Mouse (Mus musculus): Measurements from ENCODE around the gene Atxn1l. TPM values are rescaled to one million over a fixed set of nuclear protein-coding genes. Genes with fewer than 3 reads are reported as not detected.

Gene Atxn1l
- polyA plus RNA-seq (2015; fragmentation: Nextera tagmentation; extraction: Ambion mirVana): 7.5 and 7.7 TPM in 2 replicates

DNA sequence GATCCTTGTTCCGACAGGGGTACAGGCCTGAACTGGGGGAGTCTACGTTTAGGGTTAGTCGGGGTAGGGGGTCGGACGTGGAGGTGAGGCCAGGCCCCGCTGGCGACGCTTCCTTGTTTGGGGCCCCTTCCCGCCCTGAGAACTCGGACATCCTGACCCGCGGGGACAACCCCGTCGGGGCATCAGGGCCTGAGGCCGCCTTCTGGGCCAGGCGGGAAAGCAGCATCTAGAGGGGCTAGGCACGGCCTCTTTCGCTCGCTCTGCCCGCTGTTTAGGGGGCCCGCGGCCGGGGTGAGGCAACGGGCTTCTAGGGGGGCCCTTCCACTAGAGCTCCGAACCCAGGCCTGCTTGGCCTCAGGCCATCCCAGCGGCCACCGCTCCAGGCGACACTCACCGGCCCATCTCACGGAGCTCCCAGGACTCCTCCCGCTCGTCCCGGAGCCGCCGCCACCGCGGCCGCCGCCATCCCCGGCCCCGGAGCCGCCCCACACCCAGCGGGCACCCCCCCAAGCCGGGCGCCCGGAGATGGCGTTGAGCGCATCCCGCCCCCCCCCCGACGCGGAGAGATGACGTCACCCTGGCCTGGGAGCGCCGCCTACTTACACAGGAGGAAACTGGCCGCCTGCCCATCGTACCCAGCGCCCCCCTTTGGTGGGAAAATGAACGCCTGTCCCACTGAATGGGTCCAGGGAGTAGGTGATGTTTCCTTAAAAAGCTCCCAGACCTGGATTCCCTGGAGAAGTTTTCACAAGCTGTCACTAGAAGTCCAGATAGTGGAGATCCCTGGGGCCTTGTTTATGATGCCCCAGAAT is at the start of gene Atxn1l:
Gene Atxn1l (minus strand): TSS at position 503 of the 812 bp plus-strand sequence.
- WGBS: 0% methylated on average over 58 of the region's 59 CpGs
- H3K9me3 ChIP-seq (replicated peaks; ENCODE audit: control insufficient read depth, low read length): no peaks in the 10 kb centered on the region
- H3K9ac ChIP-seq (ENCODE audit: low read length): peak within 1 kb of the TSS; percentile 93
- peak within 1 kb of the TSS; percentile 79 for H3K27ac ChIP-seq (ENCODE audit: low read length)
- ATAC-seq (ENCODE audit: insufficient read depth, low FRiP score): peak; percentile 90
- H3K4me1 ChIP-seq (ENCODE audit: control insufficient read depth, insufficient read depth, low read length): peaks cover 13% of the 10 kb centered on the region
- peak within 1 kb of the TSS; percentile 70 for H3K4me3 ChIP-seq (replicated peaks; ENCODE audit: low read length)
- peaks cover 11% of the 10 kb centered on the region for H3K36me3 ChIP-seq (ENCODE audit: control insufficient read depth, insufficient read depth, low read length)
- no peaks in the 10 kb centered on the region for H3K27me3 ChIP-seq (ENCODE audit: control insufficient read depth, insufficient read depth, low read length)
- peak within 1 kb of the TSS; percentile 92 for H3K4me2 ChIP-seq (ENCODE audit: low read depth, low read length)

- Histone ChIP-seq H3K36me3 (ENCODE audit: control insufficient read depth, insufficient read depth, low read length) (no peaks in the 10 kb centered on the region), H3K9me3 (replicated peaks; ENCODE audit: control insufficient read depth, low read length) (no peaks in the 10 kb centered on the region), H3K4me3 (replicated peaks; ENCODE audit: low read length) (peak overlapping the region; percentile 97), H3K9ac (ENCODE audit: low read length) (no peak overlapping the region), H3K4me2 (ENCODE audit: low read depth, low read length) (peak overlapping the region; percentile 95), H3K4me1 (ENCODE audit: control insufficient read depth, insufficient read depth, low read length) (peaks cover 19% of the 10 kb centered on the region), H3K27me3 (ENCODE audit: control insufficient read depth, insufficient read depth, low read length) (no peaks in the 10 kb centered on the region), H3K27ac (ENCODE audit: low read length) (0 out of 2 replicates have a peak overlapping the region, but pooled peaks have one; percentile 21)
- no peak for ATAC-seq (ENCODE audit: insufficient read depth, low FRiP score)
- 47% methylated on average over 4 of the region's 4 CpGs for WGBS
Observed at GRCm38 (mm10) chr8:109780548-109780947, 43.0 kb upstream of the Atxn1l start.

GRCm38 (mm10) chr8:109779431-109780228 is 42.1 kb upstream of the Atxn1l start:
- Histone ChIP-seq H3K27me3 (ENCODE audit: control insufficient read depth, insufficient read depth, low read length) (no peaks in the 10 kb centered on the region), H3K9me3 (replicated peaks; ENCODE audit: control insufficient read depth, low read length) (no peaks in the 10 kb centered on the region), H3K4me1 (ENCODE audit: control insufficient read depth, insufficient read depth, low read length) (peaks cover 19% of the 10 kb centered on the region), H3K36me3 (ENCODE audit: control insufficient read depth, insufficient read depth, low read length) (no peaks in the 10 kb centered on the region), H3K9ac (ENCODE audit: low read length) (peak overlapping the region; percentile 97), H3K4me2 (ENCODE audit: low read depth, low read length) (peak overlapping the region; percentile 95), H3K4me3 (replicated peaks; ENCODE audit: low read length) (peak overlapping the region; percentile 97), H3K27ac (ENCODE audit: low read length) (peak overlapping the region; percentile 97)
- 11% methylated on average over 24 of the region's 24 CpGs for WGBS
- no peak for ATAC-seq (ENCODE audit: insufficient read depth, low FRiP score)

- 0% methylated on average over 32 of the region's 32 CpGs for WGBS
- no peaks in the 10 kb centered on the region for H3K9me3 ChIP-seq (replicated peaks; ENCODE audit: control insufficient read depth, low read length)
- H3K27ac ChIP-seq (ENCODE audit: low read length): peak overlapping the region; percentile 97
- H3K27me3 ChIP-seq (ENCODE audit: control insufficient read depth, insufficient read depth, low read length): no peaks in the 10 kb centered on the region
- peaks cover 19% of the 10 kb centered on the region for H3K4me1 ChIP-seq (ENCODE audit: control insufficient read depth, insufficient read depth, low read length)
- no peaks in the 10 kb centered on the region for H3K36me3 ChIP-seq (ENCODE audit: control insufficient read depth, insufficient read depth, low read length)
- H3K4me3 ChIP-seq (replicated peaks; ENCODE audit: low read length): peak overlapping the region; percentile 97
- ATAC-seq (ENCODE audit: insufficient read depth, low FRiP score): peak; percentile 48
- H3K9ac ChIP-seq (ENCODE audit: low read length): peak overlapping the region; percentile 97
- peak overlapping the region; percentile 95 for H3K4me2 ChIP-seq (ENCODE audit: low read depth, low read length)
Observed at GRCm38 (mm10) chr8:109778993-109779421, 41.5 kb upstream of the Atxn1l start.

DNA sequence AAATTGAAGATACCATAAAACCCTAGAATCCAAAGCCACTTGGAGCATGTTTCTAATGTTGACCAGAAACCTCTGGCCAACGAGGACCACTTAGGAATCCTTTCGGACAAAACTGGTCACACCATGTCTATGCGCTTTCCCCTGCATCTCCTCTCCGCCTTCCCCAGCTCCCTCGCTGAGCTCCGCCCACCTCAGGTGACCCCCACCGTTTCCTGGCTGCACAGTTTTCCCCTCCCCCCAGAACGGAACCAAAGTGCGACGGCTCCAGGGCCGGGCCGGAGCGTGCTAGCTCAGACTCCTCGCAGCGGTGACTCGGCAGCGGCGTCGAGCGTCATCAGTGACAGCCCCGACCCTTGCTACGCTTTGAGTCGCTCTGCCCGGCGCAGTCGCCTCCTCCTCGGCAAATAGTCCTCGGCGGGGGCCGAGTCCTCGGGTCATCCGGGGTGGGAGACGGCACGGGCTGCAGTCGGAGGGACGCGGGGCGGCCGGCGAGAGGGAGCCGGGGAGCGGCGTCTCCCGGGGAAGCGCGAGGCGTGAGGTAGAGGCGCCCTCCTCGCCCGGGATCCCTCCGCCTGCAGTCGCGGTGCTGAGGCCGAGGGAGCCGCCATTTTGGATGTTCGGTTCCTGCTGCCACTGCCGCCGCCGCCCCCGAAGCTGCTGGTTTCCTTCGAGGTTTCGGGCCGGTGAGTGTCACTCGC is 40.9 kb upstream of the Atxn1l start, which contains the start of gene Ap1g1:
Gene Ap1g1 (plus strand): TSS at position 275 of the 698 bp plus-strand sequence.
- peak within 1 kb of the TSS; percentile 97 for H3K9ac ChIP-seq (ENCODE audit: low read length)
- ATAC-seq (ENCODE audit: insufficient read depth, low FRiP score): peak; percentile 99
- under 1% methylated on average over 62 of the region's 64 CpGs for WGBS

DNA sequence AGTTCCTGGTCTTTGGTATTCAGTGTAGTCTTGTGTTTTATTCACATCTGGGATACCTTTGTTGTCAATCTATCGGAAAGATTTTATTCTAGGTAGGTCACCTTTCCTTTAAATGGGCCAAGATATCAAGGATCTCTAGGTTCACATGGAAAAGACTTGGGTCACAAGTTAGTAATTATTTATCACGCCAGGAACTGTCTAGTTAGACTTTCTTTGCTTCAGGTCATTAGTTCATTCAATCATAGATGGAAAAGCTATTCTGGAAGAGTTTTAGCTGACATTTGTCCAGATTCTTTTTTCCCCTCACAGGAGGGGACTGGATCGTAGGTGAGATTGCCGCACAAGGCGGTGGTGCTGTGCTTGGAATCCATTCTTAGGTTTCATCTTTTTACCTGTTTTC is 40.3 kb upstream of the Atxn1l start:
- Histone ChIP-seq H3K36me3 (ENCODE audit: control insufficient read depth, insufficient read depth, low read length) (no peaks in the 10 kb centered on the region), H3K4me3 (replicated peaks; ENCODE audit: low read length) (peak overlapping the region; percentile 97), H3K4me1 (ENCODE audit: control insufficient read depth, insufficient read depth, low read length) (peaks cover 13% of the 10 kb centered on the region), H3K4me2 (ENCODE audit: low read depth, low read length) (peak overlapping the region; percentile 52), H3K9me3 (replicated peaks; ENCODE audit: control insufficient read depth, low read length) (no peaks in the 10 kb centered on the region), H3K27me3 (ENCODE audit: control insufficient read depth, insufficient read depth, low read length) (no peaks in the 10 kb centered on the region), H3K9ac (ENCODE audit: low read length) (peak overlapping the region; percentile 61; the same call in 1 of the 2 replicates), H3K27ac (ENCODE audit: low read length) (peak overlapping the region; percentile 97; the same call in 1 of the 2 replicates)
- WGBS: 20% methylated on average over 5 of the region's 5 CpGs
- no peak for ATAC-seq (ENCODE audit: insufficient read depth, low FRiP score)

More for the DNA sequence above, 40.9 kb upstream of the Atxn1l start, which contains the start of gene Ap1g1:
- Histone ChIP-seq H3K4me3 (replicated peaks; ENCODE audit: low read length) (peak within 1 kb of the TSS; percentile 97), H3K9me3 (replicated peaks; ENCODE audit: control insufficient read depth, low read length) (no peaks in the 10 kb centered on the region), H3K27ac (ENCODE audit: low read length) (peak within 1 kb of the TSS; percentile 97), H3K27me3 (ENCODE audit: control insufficient read depth, insufficient read depth, low read length) (no peaks in the 10 kb centered on the region), H3K4me2 (ENCODE audit: low read depth, low read length) (peak within 1 kb of the TSS; percentile 95), H3K36me3 (ENCODE audit: control insufficient read depth, insufficient read depth, low read length) (no peaks in the 10 kb centered on the region), H3K4me1 (ENCODE audit: control insufficient read depth, insufficient read depth, low read length) (peaks cover 16% of the 10 kb centered on the region)

GRCm38 (mm10) chr8:109773154-109773553 is 35.6 kb upstream of the Atxn1l start:
- H3K27me3 ChIP-seq (ENCODE audit: control insufficient read depth, insufficient read depth, low read length): no peaks in the 10 kb centered on the region
- no peaks in the 10 kb centered on the region for H3K4me1 ChIP-seq (ENCODE audit: control insufficient read depth, insufficient read depth, low read length)
- no peak overlapping the region for H3K4me3 ChIP-seq (replicated peaks; ENCODE audit: low read length)
- H3K27ac ChIP-seq (ENCODE audit: low read length): no peak overlapping the region
- no peaks in the 10 kb centered on the region for H3K36me3 ChIP-seq (ENCODE audit: control insufficient read depth, insufficient read depth, low read length)
- no peaks in the 10 kb centered on the region for H3K9me3 ChIP-seq (replicated peaks; ENCODE audit: control insufficient read depth, low read length)
- no peak overlapping the region for H3K4me2 ChIP-seq (ENCODE audit: low read depth, low read length)
- no peak overlapping the region for H3K9ac ChIP-seq (ENCODE audit: low read length)
- ATAC-seq (ENCODE audit: insufficient read depth, low FRiP score): no peak
- WGBS: 34% methylated on average over 3 of the region's 3 CpGs

GRCm38 (mm10) chr8:109766081-109766480 is 28.5 kb upstream of the Atxn1l start:
- 65% methylated on average over 7 of the region's 7 CpGs for WGBS

More at GRCm38 (mm10) chr8:109766081-109766480, 28.5 kb upstream of the Atxn1l start:
- no peaks in the 10 kb centered on the region for H3K36me3 ChIP-seq (ENCODE audit: control insufficient read depth, insufficient read depth, low read length)
- H3K4me1 ChIP-seq (ENCODE audit: control insufficient read depth, insufficient read depth, low read length): no peaks in the 10 kb centered on the region
- H3K27ac ChIP-seq (ENCODE audit: low read length): no peak overlapping the region
- no peak overlapping the region for H3K4me2 ChIP-seq (ENCODE audit: low read depth, low read length)
- no peak overlapping the region for H3K4me3 ChIP-seq (replicated peaks; ENCODE audit: low read length)
- H3K27me3 ChIP-seq (ENCODE audit: control insufficient read depth, insufficient read depth, low read length): no peaks in the 10 kb centered on the region
- no peak overlapping the region for H3K9ac ChIP-seq (ENCODE audit: low read length)
- ATAC-seq (ENCODE audit: insufficient read depth, low FRiP score): no peak
- peaks cover 5% of the 10 kb centered on the region; the same call in 1 of the 2 replicates for H3K9me3 ChIP-seq (replicated peaks; ENCODE audit: control insufficient read depth, low read length)
